Mouse (Mus musculus): ENCODE data around the gene Cd7.

Gene Cd7

GRCm38 (mm10) chr11:120990126-120990781, 49.0 kb downstream of the Cd7 start:
- peak; percentile 54 for DNase-seq

GRCm38 (mm10) chr11:120989523-120989922, 49.7 kb downstream of the Cd7 start:
- DNase-seq: no peak

GRCm38 (mm10) chr11:120988410-120988809, 50.8 kb downstream of the Cd7 start:
- DNase-seq: no peak

GRCm38 (mm10) chr11:120987608-120988007, 51.6 kb downstream of the Cd7 start:
- DNase-seq: no peak

All from retina, postnatal 1 day (tissue).